In the genomic region with DNA sequence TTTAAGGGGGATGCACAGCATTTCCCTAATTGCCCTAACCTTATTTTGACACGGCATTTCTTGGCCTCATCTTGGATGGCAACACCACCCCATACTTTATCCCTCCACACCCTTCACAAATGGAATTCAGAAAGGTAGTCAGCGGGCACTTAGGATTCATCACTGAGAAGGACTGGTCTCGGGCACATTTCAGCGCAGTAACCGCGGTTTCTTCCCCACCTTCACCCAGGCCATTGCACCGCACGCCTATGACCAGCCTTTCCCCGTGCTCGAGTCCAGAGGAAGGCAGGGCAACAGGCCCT, we compare ENCODE assay signal across 8 mouse cellular contexts. TPM values are rescaled to one million over a fixed set of nuclear protein-coding genes. Genes with fewer than 3 reads are reported as not detected.
DNase-seq lines count a peak whose midpoint lies in the region; ATAC-seq and TF ChIP-seq lines count a peak whose summit lies in the region.

No protein-coding gene starts in this region.

- peaks cover 6% of the 10 kb centered on the region for H3K4me1 ChIP-seq in kidney, postnatal 0 days (replicated peaks; ENCODE audit: insufficient read depth, low read length)
- H3K4me1 ChIP-seq in brown adipose tissue, adult 24 weeks (ENCODE audit: control insufficient read depth, insufficient read depth, insufficient read length, low read length) = peaks cover 6% of the 10 kb centered on the region; the same call in 1 of the 2 replicates
- peaks cover 30% of the 10 kb centered on the region for H3K4me1 ChIP-seq in hindbrain, embryonic 13.5 days (replicated peaks)
- H3K4me1 ChIP-seq in midbrain, embryonic 14.5 days (ENCODE audit: control insufficient read depth, insufficient read depth, low read length) = peaks cover 12% of the 10 kb centered on the region

- H3K27me3 ChIP-seq in kidney, postnatal 0 days (ENCODE audit: insufficient read depth, low read length) = no peaks in the 10 kb centered on the region
- H3K27me3 ChIP-seq in hindbrain, embryonic 13.5 days = peaks cover 18% of the 10 kb centered on the region; the same call in 1 of the 2 replicates
- peaks cover 5% of the 10 kb centered on the region; the same call in 1 of the 2 replicates for H3K27me3 ChIP-seq in midbrain, embryonic 14.5 days (ENCODE audit: control insufficient read depth, insufficient read depth, low read length)

- WGBS in kidney, postnatal 0 days = 6% methylated on average over 10 of the region's 10 CpGs
- 9% methylated on average over 10 of the region's 10 CpGs for WGBS in hindbrain, embryonic 13.5 days
- WGBS in midbrain, embryonic 14.5 days = 8% methylated on average over 10 of the region's 10 CpGs

- no peak for DNase-seq in kidney, postnatal 0 days (ENCODE audit: low spot score)
- DNase-seq in kidney, postnatal 4 days = no peak
- DNase-seq in midbrain, embryonic 14.5 days = no peak
- no peak for DNase-seq in layer of hippocampus, postnatal 10 days (ENCODE audit: low spot score in 2 of 2)
- no peak for DNase-seq in ovary, adult 18-20 months (ENCODE audit: low spot score)
- DNase-seq in ovary, postnatal 14 days (ENCODE audit: low spot score) = no peak

- H3K36me3 ChIP-seq in kidney, postnatal 0 days (ENCODE audit: insufficient read depth, low read length) = no peaks in the 10 kb centered on the region
- H3K36me3 ChIP-seq in hindbrain, embryonic 13.5 days = peaks cover 9% of the 10 kb centered on the region; the same call in 1 of the 2 replicates
- 0 out of 2 replicates have a peak, but pooled peaks cover 5% of the 10 kb centered on the region for H3K36me3 ChIP-seq in midbrain, embryonic 14.5 days (ENCODE audit: control insufficient read depth, insufficient read depth, low read length)

- peak overlapping the region; percentile 86 for H3K9ac ChIP-seq in kidney, postnatal 0 days (ENCODE audit: low read depth, low read length)
- H3K9ac ChIP-seq in hindbrain, embryonic 13.5 days = peak overlapping the region; percentile 96
- peak overlapping the region; percentile 85 for H3K9ac ChIP-seq in midbrain, embryonic 14.5 days (replicated peaks; ENCODE audit: low read length)

- no peak overlapping the region for H3K27ac ChIP-seq in kidney, postnatal 0 days
- H3K27ac ChIP-seq in brown adipose tissue, adult 24 weeks (replicated peaks; ENCODE audit: low read depth, low read length) = no peak overlapping the region
- peak overlapping the region; percentile 91; the same call in 1 of the 2 replicates for H3K27ac ChIP-seq in hindbrain, embryonic 13.5 days
- H3K27ac ChIP-seq in midbrain, embryonic 14.5 days (replicated peaks; ENCODE audit: low read depth, low read length) = peak overlapping the region; percentile 9; the same call in 1 of the 2 replicates

- peak overlapping the region; percentile 69 for H3K4me3 ChIP-seq in kidney, postnatal 0 days (replicated peaks; ENCODE audit: low read depth, low read length)
- H3K4me3 ChIP-seq in brown adipose tissue, adult 24 weeks (ENCODE audit: insufficient read depth, low read depth, low read length) = peak overlapping the region; percentile 94
- peak overlapping the region; percentile 87 for H3K4me3 ChIP-seq in hindbrain, embryonic 13.5 days
- peak overlapping the region; percentile 78 for H3K4me3 ChIP-seq in midbrain, embryonic 14.5 days (replicated peaks; ENCODE audit: low read depth, low read length)

- TF ChIP-seq CTCF in kidney, postnatal 0 days (IDR thresholded peaks at IDR 0.05; ENCODE audit: low read depth) = no peak

- H3K9me3 ChIP-seq in kidney, postnatal 0 days (replicated peaks; ENCODE audit: low read length) = no peaks in the 10 kb centered on the region
- no peaks in the 10 kb centered on the region for H3K9me3 ChIP-seq in hindbrain, embryonic 13.5 days
- H3K9me3 ChIP-seq in midbrain, embryonic 14.5 days (ENCODE audit: control insufficient read depth, low read length) = no peaks in the 10 kb centered on the region

- peak overlapping the region; percentile 95 for H3K4me2 ChIP-seq in kidney, postnatal 0 days (ENCODE audit: low read length)
- H3K4me2 ChIP-seq in hindbrain, embryonic 13.5 days = peak overlapping the region; percentile 84
- H3K4me2 ChIP-seq in midbrain, embryonic 14.5 days (ENCODE audit: low read length) = peak overlapping the region; percentile 88

- ATAC-seq in kidney, postnatal 0 days (replicated peaks; ENCODE audit: low FRiP score, low read depth) = no peak
- 0 out of 2 replicates have a peak, but pooled peaks have one; percentile 1 for ATAC-seq in hindbrain, embryonic 13.5 days (ENCODE audit: low FRiP score)
- ATAC-seq in midbrain, embryonic 14.5 days (ENCODE audit: low FRiP score, low TSS enrichment) = no peak

RNA-seq across cellular contexts. Expression of a gene that starts 1.1 kb away (rescaled TPM):
- 12.3 and 14.0 TPM in 2 replicates for polyA plus RNA-seq in kidney, postnatal 0 days (2015; fragmentation: Nextera tagmentation; extraction: Ambion mirVana)
- 25.7 and 38.1 TPM in 2 replicates for polyA plus RNA-seq in brown adipose tissue, adult 24 weeks (2012; ENCODE audit: insufficient read depth, insufficient read length, missing spikeins)
- polyA plus RNA-seq in hindbrain, embryonic 13.5 days (2015; fragmentation: Nextera tagmentation; extraction: Ambion mirVana) = 20.7 and 21.9 TPM in 2 replicates
- polyA plus RNA-seq in midbrain, embryonic 14.5 days (2014; fragmentation: Nextera tagmentation; extraction: Ambion mirVana) = 18.3 and 21.0 TPM in 2 replicates
- 10 to 100 TPM; 90.2 to 99.0 TPM for total RNA-seq in layer of hippocampus, postnatal 10 days (2021)

RNA-seq across cellular contexts. Expression of a gene that starts 11.4 kb away (rescaled TPM):
- polyA plus RNA-seq in kidney, postnatal 0 days (2015; fragmentation: Nextera tagmentation; extraction: Ambion mirVana) = 30.7 and 32.3 TPM in 2 replicates
- polyA plus RNA-seq in brown adipose tissue, adult 24 weeks (2012; ENCODE audit: insufficient read depth, insufficient read length, missing spikeins) = 11.9 and 24.7 TPM in 2 replicates
- polyA plus RNA-seq in hindbrain, embryonic 13.5 days (2015; fragmentation: Nextera tagmentation; extraction: Ambion mirVana) = 38.1 and 38.2 TPM in 2 replicates
- 25.5 and 25.6 TPM in 2 replicates for polyA plus RNA-seq in midbrain, embryonic 14.5 days (2014; fragmentation: Nextera tagmentation; extraction: Ambion mirVana)
- 10 to 100 TPM; 50.7 to 54.5 TPM for total RNA-seq in layer of hippocampus, postnatal 10 days (2021)

Comparison
In these comparisons a context has a peak if more than half of its experiments do, and no peak if none do; other contexts are left out.
1. H3K27ac ChIP-seq: peak in hindbrain, embryonic 13.5 days (single experiment) and midbrain, embryonic 14.5 days (single experiment); none in kidney, postnatal 0 days (single experiment) and brown adipose tissue, adult 24 weeks (single experiment).
2. Peak in every context shown above with its lines, with median percentiles within 50 percentile points of each other: H3K4me2 ChIP-seq, H3K4me3 ChIP-seq and H3K9ac ChIP-seq.